Mouse (Mus musculus) brain, adult 2 months (tissue): ENCODE measurements around the gene Elmsan1.

Experiments
- DNase-seq: peaks from one replicate; pipeline ENCODE4 v3.0.0; 2011; ENCODE audit warnings: low read depth, low spot score

The Elmsan1 gene

GRCm38 (mm10) chr12:84176126-84176769 lies 42.4 kb downstream of the Elmsan1 start:
- peak; percentile 81 for DNase-seq

DNA sequence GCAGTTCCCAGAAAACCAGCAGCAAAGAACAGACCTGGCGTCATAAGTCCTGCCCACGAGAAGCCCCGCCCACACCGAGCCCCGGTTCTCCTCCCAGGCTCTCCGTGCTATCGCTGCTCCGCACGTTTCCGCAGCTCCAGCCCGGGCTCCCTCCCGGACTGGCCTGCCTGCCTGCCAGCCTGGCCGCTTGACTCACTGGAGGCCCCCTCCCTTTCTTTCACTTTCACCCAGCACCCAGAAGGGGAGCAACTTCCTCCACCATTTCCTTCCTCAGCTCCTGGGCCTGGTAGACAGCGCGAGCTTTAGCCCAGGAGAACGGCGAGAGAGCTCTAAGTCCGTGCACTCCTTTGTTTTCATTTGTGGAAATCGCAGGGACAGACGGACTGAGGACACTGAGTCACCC lies 43.0 kb downstream of the Elmsan1 start:
- peak; percentile 94 for DNase-seq

DNA sequence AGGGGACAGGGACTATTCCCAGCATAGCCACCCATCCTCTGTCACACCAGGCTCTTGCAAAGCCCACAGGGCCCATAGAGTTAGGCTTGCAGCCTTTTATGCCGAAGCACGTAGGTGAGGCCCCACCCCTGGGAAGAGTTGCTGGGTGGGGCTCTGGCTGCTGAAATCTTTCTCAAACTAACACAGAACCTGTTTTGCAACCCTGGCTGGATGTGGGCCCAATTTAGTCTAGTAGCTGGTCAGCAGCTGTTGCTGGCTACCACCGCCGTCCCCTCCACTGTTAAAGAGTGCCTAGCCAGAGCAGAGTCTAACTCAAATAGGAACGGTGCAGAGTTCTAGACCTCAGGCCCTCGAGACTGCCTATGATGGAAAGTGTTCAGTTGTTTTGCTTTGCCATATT lies 43.8 kb downstream of the Elmsan1 start:
- no peak for DNase-seq

GRCm38 (mm10) chr12:84174190-84174811 lies 44.4 kb downstream of the Elmsan1 start:
- DNase-seq = peak; percentile 43

DNA sequence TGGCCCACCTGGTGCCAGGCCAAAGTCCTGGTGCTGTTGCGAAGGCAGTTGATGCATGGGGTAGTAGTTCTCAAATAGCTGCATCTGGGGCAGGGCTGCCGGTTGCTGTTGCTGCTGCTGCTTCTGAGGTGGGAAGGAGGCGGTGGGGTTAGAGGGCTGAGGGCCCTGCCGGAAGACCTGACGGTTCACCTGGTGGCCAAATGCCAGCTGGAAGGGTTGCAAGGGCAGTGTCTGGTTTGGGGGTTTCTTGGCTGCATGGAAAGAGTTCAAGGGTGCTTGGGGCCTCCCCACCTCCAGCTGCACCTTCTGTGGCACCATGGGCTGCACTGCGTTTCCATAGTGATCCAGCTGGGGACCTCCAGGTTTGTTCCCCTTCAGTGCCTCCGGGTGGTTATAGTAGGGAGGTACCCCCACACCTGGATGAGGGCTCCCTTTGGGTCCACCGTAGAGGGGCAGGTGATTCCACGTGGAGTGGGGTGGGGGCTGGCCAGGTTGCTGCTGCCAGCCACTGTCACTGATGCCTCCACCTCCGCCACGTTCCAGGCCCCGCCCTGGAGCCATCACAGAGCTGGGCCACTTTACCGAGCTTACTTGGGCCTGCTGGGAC lies 45.3 kb downstream of the Elmsan1 start:
- no peak for DNase-seq

DNA sequence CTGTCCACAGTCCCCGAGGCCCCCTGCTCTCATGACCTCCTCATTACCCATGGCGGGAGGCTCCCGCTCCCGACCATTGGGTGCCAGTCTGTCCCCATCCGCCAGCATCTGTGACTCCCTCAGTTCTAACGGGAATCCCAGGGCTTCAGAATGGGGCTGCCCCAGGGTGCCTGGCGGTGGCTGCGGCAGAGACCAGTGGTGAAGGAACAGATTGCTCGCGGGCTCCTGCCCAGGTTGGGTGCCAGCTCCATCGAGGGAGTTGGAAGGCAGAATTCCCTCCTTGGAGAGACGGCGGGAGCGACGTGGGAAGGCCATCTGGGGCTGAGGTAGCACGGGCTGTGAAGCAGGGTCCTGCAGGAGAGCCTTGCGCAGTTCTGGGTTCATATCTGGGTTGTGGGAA lies 45.8 kb downstream of the Elmsan1 start:
- peak; percentile 61 for DNase-seq

DNA sequence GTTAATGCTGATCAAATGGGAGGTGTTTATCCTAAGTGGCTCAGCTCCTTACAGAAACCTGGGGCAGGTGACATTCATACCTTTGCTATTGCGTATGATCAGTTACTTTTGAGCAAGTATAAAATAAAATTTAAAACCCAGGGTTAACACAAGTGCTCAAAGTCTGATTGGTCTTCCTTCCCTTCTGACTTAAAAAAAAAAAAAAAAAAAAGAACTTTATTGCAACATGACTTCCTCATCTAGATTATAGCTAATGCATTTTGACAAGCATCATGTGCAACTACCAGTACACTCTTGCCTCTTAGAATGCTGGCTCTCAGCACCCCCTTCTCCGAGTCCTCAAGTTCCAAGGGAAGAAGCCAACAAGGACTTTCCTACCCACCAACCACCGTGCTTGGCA lies 46.5 kb downstream of the Elmsan1 start:
- no peak for DNase-seq

DNA sequence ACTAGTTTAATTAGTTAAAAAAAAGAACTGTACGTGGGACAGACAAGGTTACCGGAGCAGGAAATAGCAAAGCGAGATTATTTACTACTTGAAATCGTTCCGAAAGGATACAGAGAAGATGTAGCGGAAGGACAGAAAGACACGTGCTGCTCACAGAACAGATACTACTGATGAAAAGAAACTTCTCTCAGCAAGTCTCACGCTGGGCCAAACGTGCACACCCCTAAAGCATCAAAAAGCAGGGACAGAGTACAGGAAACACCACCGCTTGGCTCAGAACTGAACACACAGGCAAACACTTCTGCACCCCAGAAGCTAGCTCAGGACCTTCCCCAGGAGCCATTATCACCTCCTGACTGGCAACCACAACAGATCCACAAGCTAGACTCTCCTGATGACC lies 48.1 kb downstream of the Elmsan1 start:
- no peak for DNase-seq

DNA sequence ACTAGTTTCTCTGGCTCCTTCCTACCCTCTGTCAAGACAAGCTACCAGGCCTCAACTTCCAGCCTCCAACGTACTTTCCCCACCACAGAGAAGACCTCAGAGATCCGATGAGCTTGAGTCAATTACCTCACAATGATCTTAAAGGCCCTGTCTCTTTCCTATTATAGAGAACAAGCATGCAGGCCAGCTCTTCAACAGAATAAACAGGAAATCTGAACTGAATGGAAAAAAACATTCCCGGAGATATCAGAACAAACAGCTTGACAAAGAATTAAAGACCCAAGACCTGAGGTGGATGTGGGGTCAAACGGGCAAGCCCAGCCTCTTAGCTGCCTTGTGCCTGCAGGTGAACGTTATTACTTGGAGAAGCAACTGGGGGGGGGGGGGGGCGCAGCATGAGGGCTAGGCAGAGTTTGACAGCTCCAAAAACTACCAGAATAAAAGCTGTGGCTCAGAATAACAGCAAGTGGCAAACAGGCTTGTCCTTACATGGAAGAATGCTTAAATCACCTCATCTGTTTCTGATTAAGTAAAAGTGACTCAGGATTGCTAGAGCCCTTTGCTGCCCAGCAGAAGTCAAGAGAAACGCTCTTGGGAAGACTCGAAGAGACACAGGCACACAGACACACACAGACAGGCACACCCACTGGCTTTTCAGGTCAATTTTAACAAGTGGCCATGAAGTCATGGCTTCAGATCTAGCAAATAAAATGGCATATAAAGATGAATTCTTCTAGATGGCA lies 52.9 kb downstream of the Elmsan1 start:
- DNase-seq = no peak

DNA sequence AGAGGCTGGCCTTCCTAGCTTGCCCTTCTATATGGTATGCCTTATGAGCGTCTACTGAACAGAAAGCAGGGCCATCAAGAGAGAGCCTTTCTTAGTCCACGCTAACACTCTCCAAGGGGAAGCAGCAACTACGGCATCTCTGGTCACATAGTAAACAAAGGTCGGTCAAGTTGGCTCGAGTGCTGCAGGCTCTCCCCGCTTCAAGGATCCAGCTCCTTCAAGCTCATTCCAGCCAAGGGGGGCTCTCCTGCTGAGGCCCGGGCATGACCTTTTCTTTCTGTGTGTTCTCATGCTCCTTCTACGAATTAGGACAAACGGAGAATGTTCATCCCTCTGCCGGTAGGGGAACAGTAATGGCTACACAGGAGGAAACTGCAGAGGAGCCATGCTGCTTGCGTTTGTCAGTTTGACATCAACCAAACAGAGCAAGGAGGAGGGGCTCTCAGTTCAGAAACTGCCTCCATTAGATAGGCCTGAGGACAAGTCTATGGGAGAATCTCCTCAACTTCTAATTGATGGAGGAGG lies 55.0 kb downstream of the Elmsan1 start:
- no peak for DNase-seq

GRCm38 (mm10) chr12:84163133-84163532 lies 55.5 kb downstream of the Elmsan1 start:
- no peak for DNase-seq

DNA sequence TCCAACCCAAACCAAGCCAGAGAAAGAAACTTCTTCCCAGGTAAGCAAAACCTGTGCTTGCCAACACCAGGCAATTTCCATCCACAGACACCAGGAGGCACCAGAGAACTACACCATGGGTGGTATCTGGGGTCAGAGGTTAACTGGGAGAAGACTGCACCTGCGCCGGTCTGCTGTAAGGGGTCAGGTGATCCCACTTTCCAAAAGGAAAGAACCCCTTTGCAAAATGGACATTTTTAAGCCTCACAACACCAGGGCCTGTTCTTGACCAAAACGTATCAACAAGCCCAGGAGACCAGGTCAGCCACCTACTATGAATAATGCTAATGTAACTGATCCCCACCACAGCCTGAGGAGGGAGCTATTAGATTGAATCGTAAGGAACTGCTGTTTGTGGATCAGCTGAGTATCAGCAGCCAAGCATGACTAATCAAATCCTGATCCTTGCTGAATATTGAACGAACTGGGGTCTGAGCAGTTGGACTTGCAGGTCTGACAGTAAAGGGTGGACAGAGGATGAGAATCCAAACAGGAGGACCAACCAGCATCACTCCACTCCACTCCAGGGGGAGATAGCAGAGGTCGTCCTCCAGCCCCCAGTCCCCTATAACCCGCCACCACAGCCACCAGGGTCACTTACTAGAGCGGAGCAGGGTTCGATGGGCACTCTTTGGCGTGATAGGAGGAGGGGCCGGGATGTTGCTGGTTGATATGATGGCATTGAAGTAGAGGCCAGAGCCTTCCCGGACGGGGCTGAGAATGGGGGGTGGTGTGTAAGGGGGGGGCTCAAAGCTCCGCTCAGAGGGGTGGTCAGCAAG lies 56.9 kb downstream of the Elmsan1 start:
- DNase-seq = peak; percentile 58

GRCm38 (mm10) chr12:84161116-84161515 lies 57.6 kb downstream of the Elmsan1 start:
- DNase-seq = no peak

DNA sequence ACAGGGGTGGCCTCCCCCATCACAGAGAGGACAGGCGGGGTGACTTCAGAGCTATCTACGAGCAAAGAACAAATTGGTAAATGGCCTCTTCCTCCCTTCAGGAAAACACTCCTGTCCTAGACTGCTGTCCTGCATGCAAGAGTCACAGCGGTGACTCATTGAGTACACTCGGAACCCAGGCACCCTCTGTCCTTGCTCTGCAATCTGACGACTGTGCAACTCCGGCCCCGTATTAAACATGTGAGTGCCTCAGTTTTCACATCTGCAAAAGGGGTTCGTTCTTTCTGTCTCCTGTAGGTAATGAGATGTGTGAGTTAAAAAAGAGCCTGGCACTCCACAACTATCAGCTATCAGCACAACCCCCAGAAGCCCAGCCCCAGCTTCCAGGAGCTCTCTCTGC lies 58.2 kb downstream of the Elmsan1 start:
- no peak for DNase-seq

- no peak for DNase-seq
Measured at GRCm38 (mm10) chr12:84158156-84158555, 60.5 kb downstream of the Elmsan1 start.

DNA sequence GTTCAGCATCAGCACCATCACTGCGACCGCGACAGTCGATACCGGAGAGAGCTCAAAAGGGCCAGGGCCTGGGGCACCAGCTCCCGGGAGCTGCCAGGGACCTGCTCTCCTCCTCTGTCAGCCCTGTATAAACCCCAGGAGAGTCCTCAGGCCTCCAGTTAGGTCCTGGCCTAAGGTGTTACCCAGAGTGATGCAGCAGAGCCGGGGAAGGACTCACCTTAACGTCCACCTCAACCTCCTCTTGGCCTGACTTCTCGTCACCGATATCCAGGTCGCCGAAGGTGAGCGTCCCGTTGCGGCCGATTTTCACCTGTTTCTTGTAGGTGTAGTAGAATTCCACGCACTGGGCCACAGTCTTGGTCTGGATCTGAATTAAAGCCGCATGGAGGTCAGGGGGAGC lies 62.5 kb downstream of the Elmsan1 start:
- no peak for DNase-seq

DNA sequence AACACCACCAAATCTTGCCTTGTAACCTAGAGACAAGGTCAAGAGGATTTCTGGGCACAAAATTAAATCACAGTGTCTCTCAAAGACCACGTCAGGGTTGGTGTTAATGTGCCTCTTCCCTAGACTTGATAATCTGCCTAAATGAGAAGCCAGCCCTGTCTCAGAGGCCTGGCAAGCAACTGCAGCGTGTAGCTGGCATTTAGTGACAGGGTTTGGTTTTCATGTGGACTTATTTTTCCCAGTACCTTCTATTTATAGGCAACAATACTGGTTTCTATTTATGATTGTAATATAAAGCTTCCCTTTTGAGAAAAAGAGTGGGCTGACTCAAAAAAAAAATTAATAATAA lies 63.2 kb downstream of the Elmsan1 start:
- peak; percentile 78 for DNase-seq

- DNase-seq = peak; percentile 97
Measured at GRCm38 (mm10) chr12:84154786-84155522, 63.7 kb downstream of the Elmsan1 start.

DNA sequence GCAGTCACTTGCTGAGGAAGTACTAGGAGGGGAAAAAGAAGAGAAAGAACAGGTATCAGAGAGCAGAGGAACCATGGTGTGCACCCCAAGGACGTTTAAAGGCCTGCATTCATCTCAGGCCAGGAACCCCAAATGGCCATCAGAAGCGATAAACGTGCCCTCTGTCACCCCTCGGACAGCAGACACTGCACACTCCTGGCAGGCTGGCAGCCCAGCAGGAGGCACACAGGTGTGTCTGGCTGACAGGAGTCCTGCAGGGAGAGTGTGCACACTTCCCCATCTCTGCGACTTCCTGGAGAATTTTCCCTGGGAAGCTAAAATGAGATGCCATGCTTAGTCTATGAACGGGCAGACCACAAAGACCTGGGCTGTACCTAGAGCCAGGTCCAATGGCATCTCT lies 65.3 kb downstream of the Elmsan1 start:
- DNase-seq = no peak

- DNase-seq = no peak
Measured at GRCm38 (mm10) chr12:84152352-84153190, 66.1 kb downstream of the Elmsan1 start.
